Mouse (Mus musculus) mesoderm, embryonic 11.5 days (tissue): Measurements from ENCODE around the gene Cyren.

Experiments used
- DNase-seq: peaks from one replicate; pipeline ENCODE4 v3.0.0-alpha.2; 2012; ENCODE audit warnings: low read depth, low spot score

Gene Cyren

GRCm38 (mm10) chr6:34877509-34878321 lies at the start of gene Cyren:
Gene Cyren (minus strand): TSS chr6:34878060.
- DNase-seq: peak; percentile 94

DNA sequence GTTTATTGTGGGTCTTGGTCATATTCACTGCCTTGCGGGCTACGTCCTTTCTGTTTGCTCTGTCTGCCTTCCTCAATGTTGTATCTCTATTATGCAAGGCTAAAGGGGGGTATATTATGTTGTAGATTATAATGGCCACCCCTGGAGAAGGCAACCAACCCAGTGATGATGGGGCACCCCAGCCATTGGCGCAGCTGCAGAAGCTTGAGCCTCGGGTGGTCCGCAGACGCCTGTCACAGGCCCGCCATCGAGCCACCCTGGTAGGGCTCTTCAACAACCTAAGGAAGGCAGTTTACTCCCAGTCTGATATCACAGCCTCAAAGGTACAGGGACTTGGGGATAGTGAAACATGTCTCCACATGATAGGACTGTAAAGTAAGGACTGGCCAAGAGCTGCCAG lies 49.7 kb upstream of the Cyren start:
- no peak for DNase-seq

DNA sequence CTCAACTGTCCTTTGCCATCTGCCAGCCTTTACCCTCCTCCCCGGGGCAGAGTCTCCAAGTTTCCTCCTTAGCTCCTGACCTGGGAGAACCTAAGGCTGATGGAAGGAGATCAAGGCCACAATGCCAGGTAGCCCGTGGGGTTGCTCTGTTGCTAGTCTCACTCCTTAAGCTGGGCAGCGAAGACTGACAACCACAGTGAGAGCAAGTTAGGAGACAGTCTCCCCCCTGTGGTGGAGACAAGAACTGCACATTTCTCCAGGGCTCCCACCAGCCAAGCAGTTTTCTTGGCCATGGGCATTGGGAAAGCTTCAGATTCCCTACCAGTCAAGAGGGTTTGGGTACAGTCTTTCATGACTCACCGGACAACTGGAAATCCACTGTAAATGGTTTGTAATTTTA lies 49.3 kb upstream of the Cyren start:
- DNase-seq: peak; percentile 69

- peak; percentile 52 for DNase-seq
Observed at GRCm38 (mm10) chr6:34921941-34922340, 44.1 kb upstream of the Cyren start.

DNA sequence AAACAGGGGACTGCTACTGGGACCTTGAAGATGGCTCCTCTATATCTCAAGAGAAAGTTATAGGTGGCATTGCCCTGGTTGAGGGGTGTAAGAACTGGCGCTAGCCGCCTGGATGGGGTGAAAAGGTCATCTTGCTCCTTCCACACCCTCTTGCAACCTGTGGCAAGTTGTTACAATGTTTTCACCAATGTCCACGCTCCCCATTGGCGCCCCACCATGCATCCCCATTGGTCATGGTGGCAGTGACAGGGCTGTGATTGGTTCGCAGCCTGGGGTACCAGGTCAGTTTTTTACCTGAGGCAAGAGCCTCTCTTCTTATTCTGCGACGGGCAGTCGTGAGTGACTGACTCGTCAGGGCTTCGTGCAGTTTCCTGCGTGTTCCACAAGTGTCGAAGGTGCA lies 42.8 kb upstream of the Cyren start:
- no peak for DNase-seq

DNA sequence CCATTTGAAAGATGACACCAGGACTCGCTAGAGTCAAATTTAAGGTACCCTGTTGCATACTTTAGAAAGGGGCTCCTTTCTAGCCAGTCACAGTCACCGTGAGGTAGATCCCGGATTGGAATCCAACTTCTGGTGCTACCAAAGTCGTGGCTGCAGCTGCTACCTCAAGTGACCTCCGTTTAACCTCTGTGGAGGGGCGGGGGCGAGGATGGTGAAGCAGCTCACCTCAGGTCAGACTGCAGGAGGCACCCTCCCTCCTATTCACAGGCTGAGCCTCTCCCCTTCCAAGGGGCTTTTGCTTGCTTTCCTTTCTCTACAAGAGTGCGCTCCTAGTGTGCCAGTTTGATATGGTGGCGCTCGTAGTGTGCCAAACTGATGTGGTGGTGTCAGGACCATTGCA lies 42.1 kb upstream of the Cyren start, which contains the start of gene Stra8:
Stra8 (plus strand) TSS at position 208 of the 400 bp plus-strand sequence.
- no peak for DNase-seq

DNA sequence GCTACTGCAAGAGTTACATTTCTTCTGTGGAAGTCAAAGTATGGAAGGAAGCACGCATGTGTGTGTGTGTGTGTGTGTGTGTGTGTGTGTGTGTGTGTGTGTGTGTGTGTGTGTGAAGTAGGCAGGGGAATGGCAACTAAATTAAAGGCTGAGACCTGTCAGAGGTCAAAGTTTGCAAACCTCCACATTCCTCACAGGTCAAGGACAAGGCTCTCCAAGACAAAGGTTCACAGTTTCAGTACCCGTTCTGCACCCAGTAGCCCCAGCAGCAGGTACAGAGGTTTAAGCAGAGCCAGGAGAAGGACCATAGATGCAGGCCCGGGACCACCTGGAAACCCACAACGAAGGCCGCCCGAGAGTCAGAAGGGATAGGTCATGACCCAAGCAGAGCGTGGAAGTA lies 41.3 kb upstream of the Cyren start:
- DNase-seq: no peak

DNA sequence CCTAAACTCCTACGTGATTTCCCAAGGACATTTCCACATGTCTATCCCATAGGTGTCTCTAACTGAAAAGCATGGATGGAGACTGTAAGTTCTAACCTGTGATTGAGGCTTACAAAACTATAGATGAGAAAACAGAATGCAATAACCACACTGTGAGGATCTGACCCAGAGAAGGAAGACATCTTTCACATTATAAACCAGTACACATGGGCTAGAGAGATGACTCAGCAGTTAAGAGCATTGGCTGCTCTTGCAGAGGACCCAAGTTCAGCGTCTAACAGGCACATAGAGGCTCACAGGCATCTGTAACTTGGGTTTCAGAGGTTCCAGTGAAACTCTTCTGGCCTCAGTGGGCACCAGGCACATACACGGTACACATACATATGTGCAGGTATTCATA lies 36.6 kb upstream of the Cyren start:
- no peak for DNase-seq

- no peak for DNase-seq
Observed at GRCm38 (mm10) chr6:34913341-34914040, 35.6 kb upstream of the Cyren start.

GRCm38 (mm10) chr6:34910371-34911219 lies 32.7 kb upstream of the Cyren start, which contains the start of gene Wdr91:
Gene Wdr91 (minus strand): TSS chr6:34910876.
- DNase-seq: peak; percentile 94

DNA sequence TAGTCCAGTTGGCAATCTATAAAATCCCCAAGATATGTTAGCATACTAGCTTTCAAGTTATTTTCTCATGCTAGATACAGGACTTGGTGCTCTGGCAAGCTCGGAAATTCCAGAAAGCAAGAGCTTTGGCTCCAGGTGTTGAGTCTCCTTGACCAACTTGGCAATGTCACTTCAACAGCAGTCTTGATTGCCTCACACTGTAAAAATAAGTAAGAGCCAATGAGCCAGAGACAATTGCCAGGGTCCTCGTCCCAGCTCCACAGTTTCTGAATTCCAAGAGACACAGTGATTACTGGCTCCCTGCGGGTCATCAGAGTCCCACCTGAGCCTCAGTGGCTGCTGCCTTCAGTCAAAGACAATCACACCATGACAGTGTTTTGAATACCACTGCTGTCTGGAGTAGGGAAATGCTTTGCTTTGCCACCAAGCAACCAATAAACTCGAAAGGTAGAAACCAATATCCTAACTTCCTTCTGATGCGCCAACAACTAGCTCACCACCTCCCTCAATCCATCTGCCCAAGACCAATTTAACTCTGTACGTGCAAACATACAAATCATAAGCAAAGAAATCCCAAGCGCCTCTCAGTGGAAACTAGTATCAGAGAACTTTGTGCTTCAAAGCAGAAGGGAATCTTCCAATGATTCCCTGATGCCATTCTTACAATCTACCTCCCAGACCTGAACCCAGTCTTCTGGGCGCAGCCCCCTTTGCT lies 31.9 kb upstream of the Cyren start:
- no peak for DNase-seq

DNA sequence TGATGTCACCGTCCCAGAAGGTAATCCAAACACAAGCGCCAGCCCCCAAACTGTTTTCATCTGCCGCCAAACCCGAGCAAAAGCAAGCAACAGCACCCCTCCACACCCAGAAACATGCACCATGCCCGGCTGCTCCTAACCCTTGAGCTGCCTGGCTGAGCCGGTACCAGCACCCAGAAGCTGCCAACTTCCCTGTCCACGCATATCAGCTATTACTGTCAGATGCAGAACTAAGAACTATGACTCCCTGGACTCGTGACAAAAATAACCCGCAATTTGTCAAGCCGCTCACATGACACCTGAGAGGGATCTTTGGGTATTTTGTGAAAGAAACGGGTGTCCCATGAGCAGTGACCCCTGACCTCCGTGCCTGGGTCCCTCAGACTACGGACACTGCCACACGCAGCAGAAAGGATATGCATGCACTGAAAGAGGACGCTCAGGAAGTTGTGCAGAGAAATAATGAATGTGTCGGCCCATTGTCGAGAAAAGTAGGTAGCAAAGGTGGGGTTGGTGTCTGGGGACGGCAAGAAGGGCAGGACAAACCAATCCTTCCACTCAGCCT lies 29.9 kb upstream of the Cyren start:
- no peak for DNase-seq

DNA sequence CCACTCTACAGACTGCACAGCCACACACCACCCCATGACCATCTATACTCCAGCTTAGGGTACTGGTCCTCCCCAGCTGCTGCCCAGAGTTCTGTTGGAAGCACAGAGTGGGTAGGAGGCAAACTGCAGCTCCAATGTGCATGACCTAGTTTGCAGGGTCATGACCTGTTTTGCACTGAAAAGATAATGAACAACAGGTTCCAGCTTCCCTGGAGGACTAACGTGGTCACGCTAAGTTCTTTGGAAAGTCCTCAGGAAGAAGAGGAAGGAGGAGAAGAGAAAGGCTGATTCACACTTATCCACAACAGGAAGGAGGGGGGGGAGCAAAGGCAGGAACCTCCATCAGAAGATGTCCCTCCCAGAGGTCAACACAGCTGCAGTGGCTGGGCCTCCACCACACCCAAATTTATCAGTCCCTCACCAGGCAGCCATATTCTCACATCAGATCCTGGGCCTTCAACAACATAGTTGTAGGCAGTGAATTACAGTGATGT lies 29.3 kb upstream of the Cyren start:
- no peak for DNase-seq

DNA sequence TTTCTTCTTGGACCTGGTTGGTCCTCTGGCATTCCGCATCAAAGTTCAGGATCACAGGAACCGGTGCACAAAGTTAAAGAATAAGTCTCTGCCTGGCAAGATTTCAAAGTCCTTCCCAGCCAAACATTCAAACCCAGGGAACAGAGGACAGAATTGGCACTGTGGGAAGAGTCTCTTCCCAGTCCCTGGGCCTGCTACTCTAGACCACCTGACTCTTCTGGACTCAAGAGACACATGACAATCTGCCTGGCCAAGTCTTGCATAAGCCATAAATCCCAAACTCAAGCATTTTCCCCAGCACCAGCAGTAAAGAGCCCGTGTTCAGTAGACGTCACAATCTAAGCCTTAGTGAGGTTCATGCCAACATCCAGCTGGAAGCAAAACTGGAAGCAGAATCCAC lies 28.8 kb upstream of the Cyren start:
- no peak for DNase-seq

- DNase-seq: no peak
Observed at GRCm38 (mm10) chr6:34906125-34906524, 28.3 kb upstream of the Cyren start.

DNA sequence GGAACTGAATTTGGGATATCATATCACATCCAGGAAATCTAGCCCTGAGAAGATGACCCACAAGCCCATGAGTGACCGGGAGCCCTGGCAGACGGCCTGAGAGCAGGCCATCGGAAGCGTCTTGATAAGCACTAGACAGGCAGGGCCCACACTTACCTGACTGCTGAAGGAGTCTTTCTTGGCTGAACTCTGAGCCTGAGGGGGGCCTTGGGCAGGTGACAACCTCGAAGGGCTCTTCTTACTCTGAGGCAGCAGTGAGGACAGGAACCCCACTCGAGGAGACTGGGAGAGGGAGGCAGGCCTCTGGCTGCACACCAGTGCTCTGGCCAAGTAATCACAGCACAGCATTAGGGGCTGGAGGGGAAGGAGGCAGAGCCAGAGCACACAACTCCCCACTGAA lies 26.5 kb upstream of the Cyren start:
- DNase-seq: no peak

DNA sequence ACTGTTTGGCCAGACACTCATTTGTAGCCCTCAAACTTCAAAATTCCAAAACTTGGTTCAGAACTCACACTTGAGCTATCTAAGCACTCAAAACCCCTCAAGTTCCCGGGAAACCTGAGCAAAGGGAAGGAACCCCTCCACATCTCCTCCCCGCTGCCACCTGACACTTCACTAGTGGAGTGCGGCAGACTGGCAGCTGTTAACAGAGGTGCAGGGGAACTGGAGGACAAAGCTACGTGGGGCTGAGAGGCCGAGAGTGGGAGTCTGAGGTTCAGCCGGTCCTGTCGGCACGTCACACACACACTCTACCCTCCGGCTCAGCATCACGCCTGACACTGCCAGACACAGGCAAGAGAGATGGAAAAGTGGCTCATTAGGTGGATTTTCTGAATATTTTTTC lies 26.0 kb upstream of the Cyren start:
- DNase-seq: no peak

DNA sequence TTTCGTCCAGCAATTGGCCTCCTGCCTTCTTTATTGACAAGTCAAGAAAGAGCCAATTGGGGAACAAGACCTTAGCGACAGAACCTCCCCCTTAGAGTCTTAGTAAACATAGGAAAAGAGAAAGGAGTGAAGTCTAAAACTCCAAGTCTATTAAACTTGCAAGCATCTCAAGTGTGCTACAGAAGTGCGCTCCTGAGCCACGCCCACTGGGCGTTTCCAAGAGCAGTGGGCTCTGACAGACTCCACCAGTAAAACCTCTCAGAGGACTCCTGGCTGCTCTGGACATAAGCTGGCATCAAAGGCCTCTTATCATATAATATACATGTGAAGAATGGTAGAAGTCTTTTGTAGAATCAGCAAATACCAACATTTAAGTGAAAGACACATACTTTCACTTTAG lies 25.6 kb upstream of the Cyren start:
- DNase-seq: no peak

- DNase-seq: no peak
Observed at GRCm38 (mm10) chr6:34902578-34902977, 24.7 kb upstream of the Cyren start.

DNA sequence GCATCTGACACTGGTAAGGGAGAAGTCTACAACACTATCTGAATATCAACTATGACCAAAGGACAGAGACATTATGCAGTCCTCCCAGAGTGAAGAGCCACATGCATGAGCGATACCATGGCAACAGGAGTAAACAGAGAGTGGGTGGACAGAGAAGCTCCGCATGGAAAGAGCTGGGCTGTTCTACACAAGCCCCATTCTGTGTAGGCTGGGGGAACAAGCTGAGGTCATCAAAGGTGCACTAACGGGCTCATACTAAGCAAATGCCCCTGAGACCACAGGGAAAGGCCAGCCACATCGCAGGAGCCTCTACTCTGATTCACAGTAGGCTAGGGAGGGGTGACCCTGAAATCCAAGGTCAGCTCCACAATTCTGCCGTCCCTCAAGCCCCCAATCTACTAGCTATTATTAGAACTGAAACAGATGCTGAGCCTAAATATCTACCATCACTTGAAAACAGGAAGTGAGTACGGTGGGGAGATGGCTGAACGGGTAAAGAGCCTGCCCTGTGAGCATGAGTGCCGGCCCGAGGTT lies 24.1 kb upstream of the Cyren start:
- no peak for DNase-seq

GRCm38 (mm10) chr6:34900990-34901389 lies 23.1 kb upstream of the Cyren start:
- DNase-seq: no peak
